Mouse (Mus musculus): ENCODE measurements around the gene Fry. TPM values are rescaled to one million over a fixed set of nuclear protein-coding genes. Genes with fewer than 3 reads are reported as not detected.

Fry gene
- polyA plus RNA-seq, 1 experiment from 2014 or later = 5.5 TPM

- H3K27ac ChIP-seq (ENCODE audit: low read depth) = no peak overlapping the region
- WGBS = 50% methylated on average over 16 of the region's 16 CpGs
Observed at GRCm38 (mm10) chr5:150115271-150116092, 3.0 kb upstream of the Fry start.

GRCm38 (mm10) chr5:150116216-150116905 is 2.1 kb upstream of the Fry start:
- 51% methylated on average over 9 of the region's 9 CpGs for WGBS
- no peak for TF ChIP-seq CTCF (IDR thresholded peaks at IDR 0.05; ENCODE audit: low read depth)

More at GRCm38 (mm10) chr5:150115271-150116092, 3.0 kb upstream of the Fry start:
- Histone ChIP-seq H3K9me3 (ENCODE audit: low read depth, low read length) (peaks cover 3% of the 10 kb centered on the region; the same call in 1 of the 2 replicates), H3K36me3 (ENCODE audit: insufficient read depth) (no peaks in the 10 kb centered on the region), H3K4me2 (no peak overlapping the region), H3K9ac (no peak overlapping the region), H3K4me1 (ENCODE audit: insufficient read depth) (peaks cover 7% of the 10 kb centered on the region; the same call in 1 of the 2 replicates), H3K4me3 (ENCODE audit: low read depth, low read length) (no peak overlapping the region), H3K27me3 (ENCODE audit: insufficient read depth, low read length) (0 out of 2 replicates have a peak, but pooled peaks cover 4% of the 10 kb centered on the region)
- ATAC-seq (ENCODE audit: insufficient read depth) (no peak), DNase-seq (no peak)
- no peak for TF ChIP-seq CTCF (IDR thresholded peaks at IDR 0.05; ENCODE audit: low read depth)

GRCm38 (mm10) chr5:150116906-150117216 is 1.6 kb upstream of the Fry start:
- H3K4me3 ChIP-seq (ENCODE audit: low read depth, low read length) = no peak overlapping the region
- WGBS = 86% methylated on average over 6 of the region's 6 CpGs
- H3K9ac ChIP-seq = no peak overlapping the region
- TF ChIP-seq CTCF (IDR thresholded peaks at IDR 0.05; ENCODE audit: low read depth) = peak; percentile 54
- H3K27ac ChIP-seq (ENCODE audit: low read depth) = no peak overlapping the region
- 0 out of 2 replicates have a peak, but pooled peaks cover 4% of the 10 kb centered on the region for H3K27me3 ChIP-seq (ENCODE audit: insufficient read depth, low read length)
- no peaks in the 10 kb centered on the region for H3K36me3 ChIP-seq (ENCODE audit: insufficient read depth)
- no peak overlapping the region for H3K4me2 ChIP-seq
- H3K9me3 ChIP-seq (ENCODE audit: low read depth, low read length) = peaks cover 3% of the 10 kb centered on the region; the same call in 1 of the 2 replicates
- H3K4me1 ChIP-seq (ENCODE audit: insufficient read depth) = peaks cover 7% of the 10 kb centered on the region; the same call in 1 of the 2 replicates
- ATAC-seq (ENCODE audit: insufficient read depth) (no peak), DNase-seq (no peak)

More at GRCm38 (mm10) chr5:150116216-150116905, 2.1 kb upstream of the Fry start:
- no peak overlapping the region for H3K4me3 ChIP-seq (ENCODE audit: low read depth, low read length)
- H3K9me3 ChIP-seq (ENCODE audit: low read depth, low read length) = peaks cover 3% of the 10 kb centered on the region; the same call in 1 of the 2 replicates
- DNase-seq = no peak
- H3K4me2 ChIP-seq = no peak overlapping the region
- 0 out of 2 replicates have a peak, but pooled peaks cover 4% of the 10 kb centered on the region for H3K27me3 ChIP-seq (ENCODE audit: insufficient read depth, low read length)
- H3K9ac ChIP-seq = no peak overlapping the region
- no peak for ATAC-seq (ENCODE audit: insufficient read depth)
- H3K27ac ChIP-seq (ENCODE audit: low read depth) = no peak overlapping the region
- peaks cover 7% of the 10 kb centered on the region; the same call in 1 of the 2 replicates for H3K4me1 ChIP-seq (ENCODE audit: insufficient read depth)
- H3K36me3 ChIP-seq (ENCODE audit: insufficient read depth) = no peaks in the 10 kb centered on the region

- Histone ChIP-seq H3K4me2 (peak overlapping the region; percentile 82), H3K36me3 (ENCODE audit: insufficient read depth) (no peaks in the 10 kb centered on the region), H3K4me1 (ENCODE audit: insufficient read depth) (peaks cover 7% of the 10 kb centered on the region; the same call in 1 of the 2 replicates), H3K27ac (ENCODE audit: low read depth) (no peak overlapping the region), H3K9me3 (ENCODE audit: low read depth, low read length) (peaks cover 3% of the 10 kb centered on the region; the same call in 1 of the 2 replicates), H3K4me3 (ENCODE audit: low read depth, low read length) (peak overlapping the region; percentile 62), H3K27me3 (ENCODE audit: insufficient read depth, low read length) (0 out of 2 replicates have a peak, but pooled peaks cover 4% of the 10 kb centered on the region), H3K9ac (no peak overlapping the region)
- DNase-seq (no peak), ATAC-seq (ENCODE audit: insufficient read depth) (no peak)
- no peak for TF ChIP-seq CTCF (IDR thresholded peaks at IDR 0.05; ENCODE audit: low read depth)
- WGBS = 18% methylated on average over 8 of the region's 8 CpGs
Observed at GRCm38 (mm10) chr5:150118124-150118454, 356 bp upstream of the Fry start.

- 83% methylated on average over 8 of the region's 8 CpGs for WGBS
- Histone ChIP-seq H3K4me1 (ENCODE audit: insufficient read depth) (peaks cover 2% of the 10 kb centered on the region; the same call in 1 of the 2 replicates), H3K27me3 (ENCODE audit: insufficient read depth, low read length) (0 out of 2 replicates have a peak, but pooled peaks cover 4% of the 10 kb centered on the region), H3K9ac (no peak overlapping the region), H3K27ac (ENCODE audit: low read depth) (no peak overlapping the region), H3K36me3 (ENCODE audit: insufficient read depth) (no peaks in the 10 kb centered on the region), H3K4me2 (no peak overlapping the region), H3K4me3 (ENCODE audit: low read depth, low read length) (no peak overlapping the region), H3K9me3 (ENCODE audit: low read depth, low read length) (peaks cover 3% of the 10 kb centered on the region; the same call in 1 of the 2 replicates)
- ATAC-seq (ENCODE audit: insufficient read depth) (no peak), DNase-seq (no peak)
- no peak for TF ChIP-seq CTCF (IDR thresholded peaks at IDR 0.05; ENCODE audit: low read depth)
Observed at GRCm38 (mm10) chr5:150120676-150121075, 2.2 kb downstream of the Fry start.

- no peaks in the 10 kb centered on the region for H3K4me1 ChIP-seq (ENCODE audit: insufficient read depth)
- no peak overlapping the region for H3K4me2 ChIP-seq
- no peaks in the 10 kb centered on the region for H3K9me3 ChIP-seq (ENCODE audit: low read depth, low read length)
- no peak for TF ChIP-seq CTCF (IDR thresholded peaks at IDR 0.05; ENCODE audit: low read depth)
- no peak overlapping the region for H3K4me3 ChIP-seq (ENCODE audit: low read depth, low read length)
- H3K27me3 ChIP-seq (ENCODE audit: insufficient read depth, low read length) = 0 out of 2 replicates have a peak, but pooled peaks cover 4% of the 10 kb centered on the region
- no peaks in the 10 kb centered on the region for H3K36me3 ChIP-seq (ENCODE audit: insufficient read depth)
- ATAC-seq (ENCODE audit: insufficient read depth) = no peak
- no peak for DNase-seq
- H3K27ac ChIP-seq (ENCODE audit: low read depth) = no peak overlapping the region
- WGBS = 82% methylated on average over 4 of the region's 4 CpGs
- no peak overlapping the region for H3K9ac ChIP-seq
Observed at GRCm38 (mm10) chr5:150122095-150122494, 3.6 kb downstream of the Fry start.

- no peak for TF ChIP-seq CTCF (IDR thresholded peaks at IDR 0.05; ENCODE audit: low read depth)
- no peak for ATAC-seq (ENCODE audit: insufficient read depth)
Observed at GRCm38 (mm10) chr5:150122571-150122970, 4.1 kb downstream of the Fry start.

More at GRCm38 (mm10) chr5:150122571-150122970, 4.1 kb downstream of the Fry start:
- Histone ChIP-seq H3K9me3 (ENCODE audit: low read depth, low read length) (no peaks in the 10 kb centered on the region), H3K4me3 (ENCODE audit: low read depth, low read length) (no peak overlapping the region), H3K9ac (no peak overlapping the region), H3K36me3 (ENCODE audit: insufficient read depth) (no peaks in the 10 kb centered on the region), H3K4me2 (no peak overlapping the region), H3K27ac (ENCODE audit: low read depth) (no peak overlapping the region), H3K27me3 (ENCODE audit: insufficient read depth, low read length) (0 out of 2 replicates have a peak, but pooled peaks cover 4% of the 10 kb centered on the region), H3K4me1 (ENCODE audit: insufficient read depth) (no peaks in the 10 kb centered on the region)
- no peak for DNase-seq
- WGBS = 84% methylated on average over 2 of the region's 2 CpGs

Measured in lung, embryonic 14.5 days (tissue).